Mouse (Mus musculus) heart, postnatal 0 days (tissue): Measurements from ENCODE around the gene 2310034G01Rik.

ENCODE experiments used
- CTCF ChIP-seq: IDR thresholded peaks from 2 replicates; pipeline ENCODE4 v1.5.1; 2016; ENCODE audit warnings: antibody characterized with exemption, control low read depth, low read depth
- EP300 ChIP-seq: IDR thresholded peaks from 2 replicates; pipeline ENCODE4 v1.6.1; 2016; ENCODE audit warnings: antibody characterized with exemption, low read depth

- no peak for TF ChIP-seq CTCF
- no peak for TF ChIP-seq EP300
Observed at GRCm38 (mm10) chr19:46323716-46324115, 26.4 kb downstream of the 2310034G01Rik start.
